In genomic region chr13:58384371-58384770, GRCm38 (mm10) we compare ENCODE assay signal across 8 mouse cellular contexts. TPM values are rescaled to one million over a fixed set of nuclear protein-coding genes. Genes with fewer than 3 reads are reported as not detected.
DNase-seq lines count a peak whose midpoint lies in the region; ATAC-seq and TF ChIP-seq lines count a peak whose summit lies in the region.

No protein-coding gene starts in this region.

- H3K4me1 ChIP-seq in heart, embryonic 11.5 days (ENCODE audit: control insufficient read depth, insufficient read depth, low read length), result no peaks in the 10 kb centered on the region
- H3K4me1 ChIP-seq in E14TG2a.4 (replicated peaks; ENCODE audit: low read depth, low read length), result peaks cover 22% of the 10 kb centered on the region
- H3K4me1 ChIP-seq in forebrain, embryonic 15.5 days, result peaks cover 13% of the 10 kb centered on the region
- peaks cover 16% of the 10 kb centered on the region for H3K4me1 ChIP-seq in liver, embryonic 16.5 days (ENCODE audit: control insufficient read depth, low read depth, low read length)

- no peak for TF ChIP-seq CTCF in E14TG2a.4 (conservative IDR thresholded peaks at IDR 0.05; ENCODE audit: low read length)

- no peaks in the 10 kb centered on the region for H3K27me3 ChIP-seq in heart, embryonic 11.5 days (ENCODE audit: control insufficient read depth, insufficient read depth, low read length)
- 0 out of 2 replicates have a peak, but pooled peaks cover 5% of the 10 kb centered on the region for H3K27me3 ChIP-seq in E14TG2a.4 (ENCODE audit: insufficient read depth, low read length)
- H3K27me3 ChIP-seq in forebrain, embryonic 15.5 days, result no peaks in the 10 kb centered on the region
- H3K27me3 ChIP-seq in liver, embryonic 16.5 days (ENCODE audit: control insufficient read depth, insufficient read depth, low read depth, low read length), result no peaks in the 10 kb centered on the region

- H3K9ac ChIP-seq in heart, embryonic 11.5 days (ENCODE audit: low read depth, low read length), result peak overlapping the region; percentile 83
- H3K9ac ChIP-seq in forebrain, embryonic 15.5 days (replicated peaks), result peak overlapping the region; percentile 69
- H3K9ac ChIP-seq in liver, embryonic 16.5 days (ENCODE audit: low read depth, low read length), result peak overlapping the region; percentile 87

- peaks cover 11% of the 10 kb centered on the region for H3K9me3 ChIP-seq in heart, embryonic 11.5 days (replicated peaks; ENCODE audit: control insufficient read depth, low read length)
- peaks cover 36% of the 10 kb centered on the region for H3K9me3 ChIP-seq in E14TG2a.4 (ENCODE audit: low read length)
- H3K9me3 ChIP-seq in forebrain, embryonic 15.5 days, result peaks cover 13% of the 10 kb centered on the region
- H3K9me3 ChIP-seq in liver, embryonic 16.5 days (replicated peaks; ENCODE audit: control insufficient read depth, low read length), result peaks cover 6% of the 10 kb centered on the region; the same call in 1 of the 2 replicates

- H3K36me3 ChIP-seq in heart, embryonic 11.5 days (ENCODE audit: control insufficient read depth, insufficient read depth, low read length), result peaks cover 24% of the 10 kb centered on the region
- peaks cover 33% of the 10 kb centered on the region for H3K36me3 ChIP-seq in E14TG2a.4 (ENCODE audit: insufficient read depth, low read length)
- peaks cover 28% of the 10 kb centered on the region for H3K36me3 ChIP-seq in forebrain, embryonic 15.5 days
- H3K36me3 ChIP-seq in liver, embryonic 16.5 days (ENCODE audit: control insufficient read depth, insufficient read depth), result peaks cover 22% of the 10 kb centered on the region

- peak overlapping the region; percentile 66 for H3K4me3 ChIP-seq in heart, embryonic 11.5 days (ENCODE audit: low read depth, low read length)
- H3K4me3 ChIP-seq in E14TG2a.4 (replicated peaks; ENCODE audit: low read length), result peak overlapping the region; percentile 84
- H3K4me3 ChIP-seq in forebrain, embryonic 15.5 days, result peak overlapping the region; percentile 71
- peak overlapping the region; percentile 87 for H3K4me3 ChIP-seq in liver, embryonic 16.5 days (ENCODE audit: low read depth, low read length)

- peak overlapping the region; percentile 88 for H3K4me2 ChIP-seq in heart, embryonic 11.5 days
- peak overlapping the region; percentile 88 for H3K4me2 ChIP-seq in forebrain, embryonic 15.5 days (replicated peaks)
- H3K4me2 ChIP-seq in liver, embryonic 16.5 days (ENCODE audit: low read depth, low read length), result peak overlapping the region; percentile 90

- DNase-seq in heart, adult 11 months, result no peak
- no peak for DNase-seq in frontal cortex, postnatal 36 days (ENCODE audit: low spot score in 2 of 2)
- DNase-seq in gastrocnemius, postnatal 25 days, result no peak

- ATAC-seq in heart, embryonic 11.5 days (replicated peaks; ENCODE audit: insufficient number of reproducible peaks, low FRiP score, low TSS enrichment), result no peak
- peak; percentile 66; the same call in 1 of the 2 replicates for ATAC-seq in forebrain, embryonic 15.5 days (replicated peaks)
- ATAC-seq in liver, embryonic 16.5 days (ENCODE audit: low read depth), result 0 out of 2 replicates have a peak, but pooled peaks have one; percentile 35
- ATAC-seq in monocyte, adult 5-6 weeks (replicated peaks; ENCODE audit: insufficient number of reproducible peaks, low FRiP score, low TSS enrichment, poor library complexity, severe bottlenecking), result no peak

- 51% methylated on average over 11 of the region's 11 CpGs for WGBS in heart, embryonic 11.5 days (ENCODE audit: insufficient replicate concordance)
- 42% methylated on average over 11 of the region's 11 CpGs for WGBS in forebrain, embryonic 15.5 days
- WGBS in liver, embryonic 16.5 days (ENCODE audit: insufficient replicate concordance), result 43% methylated on average over 11 of the region's 11 CpGs

- H3K27ac ChIP-seq in heart, embryonic 11.5 days (ENCODE audit: low read depth, low read length), result no peak overlapping the region
- H3K27ac ChIP-seq in forebrain, embryonic 15.5 days (replicated peaks), result no peak overlapping the region
- no peak overlapping the region for H3K27ac ChIP-seq in liver, embryonic 16.5 days (ENCODE audit: low read length)

RNA-seq across cellular contexts. Expression of gene 2210016F16Rik, which starts 0.7 kb away (rescaled TPM):
- 31.4 and 34.5 TPM in 2 replicates for polyA plus RNA-seq in heart, embryonic 11.5 days (2014; fragmentation: Nextera tagmentation; extraction: Ambion mirVana)
- 20.5 and 21.1 TPM in 2 replicates for polyA plus RNA-seq in forebrain, embryonic 15.5 days (2015; fragmentation: Nextera tagmentation; extraction: Ambion mirVana)
- polyA plus RNA-seq in liver, embryonic 16.5 days (2015; fragmentation: Nextera tagmentation; extraction: Ambion mirVana), result 15.0 and 15.6 TPM in 2 replicates
- 16.4 to 20.7 TPM (median 20.3 TPM) in 3 replicates for total RNA-seq in monocyte, adult 5-6 weeks (2017)
- 1 to 10 TPM; 7.0 to 7.2 TPM for total RNA-seq in gastrocnemius, postnatal 25 days (2021)

RNA-seq across cellular contexts. Expression of gene Rmi1, which starts 17.7 kb away (rescaled TPM):
- polyA plus RNA-seq in heart, embryonic 11.5 days (2014; fragmentation: Nextera tagmentation; extraction: Ambion mirVana), result 22.7 and 24.1 TPM in 2 replicates
- polyA plus RNA-seq in forebrain, embryonic 15.5 days (2015; fragmentation: Nextera tagmentation; extraction: Ambion mirVana), result 23.1 and 23.4 TPM in 2 replicates
- 11.9 and 13.1 TPM in 2 replicates for polyA plus RNA-seq in liver, embryonic 16.5 days (2015; fragmentation: Nextera tagmentation; extraction: Ambion mirVana)
- total RNA-seq in monocyte, adult 5-6 weeks (2017), result 24.3 to 29.6 TPM (median 27.1 TPM) in 3 replicates
- total RNA-seq in gastrocnemius, postnatal 25 days (2021), result 1 to 10 TPM; 4.8 to 5.5 TPM

RNA-seq across cellular contexts. Expression of gene Hnrnpk, which starts 18.8 kb away (rescaled TPM):
- 1,114 and 1,293 TPM in 2 replicates for polyA plus RNA-seq in heart, embryonic 11.5 days (2014; fragmentation: Nextera tagmentation; extraction: Ambion mirVana)
- 1,957 and 1,973 TPM in 2 replicates for polyA plus RNA-seq in forebrain, embryonic 15.5 days (2015; fragmentation: Nextera tagmentation; extraction: Ambion mirVana)
- 554 and 582 TPM in 2 replicates for polyA plus RNA-seq in liver, embryonic 16.5 days (2015; fragmentation: Nextera tagmentation; extraction: Ambion mirVana)
- 1,699 to 1,884 TPM (median 1,722 TPM) in 3 replicates for total RNA-seq in monocyte, adult 5-6 weeks (2017)
- total RNA-seq in gastrocnemius, postnatal 25 days (2021), result 100 to 1,000 TPM; 237 to 240 TPM

RNA-seq across cellular contexts. Expression of gene Kif27, which starts 25.4 kb away (rescaled TPM):
- 0.31 and 0.66 TPM in 2 replicates for polyA plus RNA-seq in heart, embryonic 11.5 days (2014; fragmentation: Nextera tagmentation; extraction: Ambion mirVana)
- polyA plus RNA-seq in forebrain, embryonic 15.5 days (2015; fragmentation: Nextera tagmentation; extraction: Ambion mirVana), result 1.5 and 1.6 TPM in 2 replicates
- polyA plus RNA-seq in liver, embryonic 16.5 days (2015; fragmentation: Nextera tagmentation; extraction: Ambion mirVana), result 0.02 and 0.04 TPM in 2 replicates
- 0.29 TPM in 1 of 3 replicates, not detected in the others for total RNA-seq in monocyte, adult 5-6 weeks (2017)
- total RNA-seq in gastrocnemius, postnatal 25 days (2021), result under 1 TPM in 1 of 2 experiments, not detected in 1; 0.05 TPM

Comparison
In these comparisons a context has a peak if more than half of its experiments do, and no peak if none do; other contexts are left out.
1. ATAC-seq: peak in forebrain, embryonic 15.5 days (single experiment) and liver, embryonic 16.5 days (single experiment); none in heart, embryonic 11.5 days (single experiment) and monocyte, adult 5-6 weeks (single experiment).
2. Peak in every context shown above with its lines, with median percentiles within 50 percentile points of each other: H3K4me2 ChIP-seq, H3K4me3 ChIP-seq and H3K9ac ChIP-seq.